Mouse (Mus musculus) midbrain, embryonic 15.5 days (tissue): ENCODE data around the gene Grm4. TPM values are rescaled to one million over a fixed set of nuclear protein-coding genes. Genes with fewer than 3 reads are reported as not detected.
A peak's percentile ranks its signal among the peaks of the same experiment; 100 is the strongest.

ENCODE experiments used
- ATAC-seq: fragments of 200-750 bp; cut with Nextera tagmentation; replicated peaks from 2 replicates; pipeline ENCODE4 v1.8.0; 2017; ENCODE audit warnings: moderate TSS enrichment
- H3K27ac ChIP-seq: fragments of 300-500 bp; sonication (generic); 2 replicates; pipeline ENCODE4 v1.5.1; 2015; ENCODE audit warnings: mild to moderate bottlenecking, inconsistent platforms
- H3K27me3 ChIP-seq: fragments of 300-500 bp; sonication (generic); replicated peaks from 2 replicates; pipeline ENCODE4 v1.6.1; 2015; ENCODE audit warnings: inconsistent platforms
- H3K36me3 ChIP-seq: fragments of 300-500 bp; sonication (generic); replicated peaks from 2 replicates; pipeline ENCODE4 v1.6.1; 2015; ENCODE audit warnings: inconsistent platforms
- H3K4me1 ChIP-seq: fragments of 300-500 bp; sonication (generic); 2 replicates; pipeline ENCODE4 v1.6.1; 2015; ENCODE audit warnings: inconsistent platforms
- H3K4me2 ChIP-seq: fragments of 300-500 bp; sonication (generic); 2 replicates; pipeline ENCODE4 v1.6.1; 2015; ENCODE audit warnings: inconsistent platforms, mild to moderate bottlenecking, moderate library complexity
- H3K4me3 ChIP-seq: fragments of 300-500 bp; sonication (generic); 2 replicates; pipeline ENCODE4 v1.5.1; 2015; ENCODE audit warnings: mild to moderate bottlenecking, inconsistent platforms
- H3K9ac ChIP-seq: fragments of 300-500 bp; sonication (generic); 2 replicates; pipeline ENCODE4 v1.6.1; 2015; ENCODE audit warnings: mild to moderate bottlenecking, inconsistent platforms
- H3K9me3 ChIP-seq: fragments of 300-500 bp; sonication (generic); 2 replicates; pipeline ENCODE4 v1.6.1; 2016; ENCODE audit warnings: inconsistent platforms
- WGBS: fragments of 180-500 bp; shearing (Covaris S2); methylation state at CpG from one replicate; pipeline ENCODE4 v1.1.7; 2015; ENCODE audit warnings: mixed read lengths; 5-methylcytosine and 5-hydroxymethylcytosine counted together
- polyA plus RNA-seq: library from polyadenylated mRNA; unstranded; fragments of >200 nt; fragmentation: Nextera tagmentation; extraction: Ambion mirVana; gene quantifications from 2 replicates; pipeline ENCODE4 v1.2.1, GENCODE M21; 2015

Grm4 gene
- polyA plus RNA-seq, 1 experiment from 2014 or later, result 10.9 TPM

- Histone ChIP-seq H3K9me3 (no peaks in the 10 kb centered on the region), H3K27ac (no peak overlapping the region), H3K27me3 (no peaks in the 10 kb centered on the region), H3K4me3 (no peak overlapping the region), H3K36me3 (no peaks in the 10 kb centered on the region), H3K4me2 (no peak overlapping the region), H3K4me1 (0 out of 2 replicates have a peak, but pooled peaks cover 6% of the 10 kb centered on the region), H3K9ac (no peak overlapping the region)
- 49% methylated on average over 8 of the region's 8 CpGs for WGBS
- ATAC-seq, result no peak; the same call in 1 of the 2 replicates
Observed at GRCm38 (mm10) chr17:27493969-27494368, 27.2 kb downstream of the Grm4 start.

DNA sequence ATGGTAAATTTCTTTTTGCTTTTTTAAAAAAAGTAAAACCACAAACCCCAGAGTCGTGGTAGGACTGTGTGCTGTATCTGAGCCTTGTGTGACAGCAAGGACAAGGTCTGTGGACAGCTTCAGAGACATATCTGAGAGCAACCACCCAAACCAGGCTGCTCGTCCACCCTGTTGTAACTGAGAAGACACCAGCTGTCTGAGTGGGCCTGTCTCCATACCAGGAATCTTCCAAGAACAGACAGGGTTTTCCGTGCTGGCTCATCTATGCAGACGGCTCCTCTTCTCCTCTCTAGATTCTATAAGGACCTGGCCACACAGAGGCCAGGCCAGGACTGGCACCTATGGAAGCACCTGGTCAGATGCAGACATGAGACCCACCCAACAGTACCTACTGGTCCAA lies 27.8 kb downstream of the Grm4 start:
- Histone ChIP-seq H3K4me2 (no peak overlapping the region), H3K4me3 (no peak overlapping the region), H3K9me3 (no peaks in the 10 kb centered on the region), H3K27me3 (no peaks in the 10 kb centered on the region), H3K27ac (no peak overlapping the region), H3K4me1 (peaks cover 10% of the 10 kb centered on the region), H3K36me3 (no peaks in the 10 kb centered on the region), H3K9ac (no peak overlapping the region)
- ATAC-seq, result no peak
- 84% methylated on average over 4 of the region's 4 CpGs for WGBS

GRCm38 (mm10) chr17:27488173-27488823 lies 32.9 kb downstream of the Grm4 start:
- H3K4me2 ChIP-seq, result no peak overlapping the region
- H3K4me3 ChIP-seq, result no peak overlapping the region
- ATAC-seq, result no peak
- H3K4me1 ChIP-seq, result peaks cover 11% of the 10 kb centered on the region
- 0 out of 2 replicates have a peak overlapping the region, but pooled peaks have one; percentile 10 for H3K27ac ChIP-seq
- no peaks in the 10 kb centered on the region for H3K9me3 ChIP-seq
- H3K27me3 ChIP-seq, result no peaks in the 10 kb centered on the region
- WGBS, result 48% methylated on average over 16 of the region's 16 CpGs
- H3K36me3 ChIP-seq, result no peaks in the 10 kb centered on the region
- no peak overlapping the region for H3K9ac ChIP-seq

GRCm38 (mm10) chr17:27485940-27486339 lies 35.3 kb downstream of the Grm4 start:
- peaks cover 13% of the 10 kb centered on the region for H3K4me1 ChIP-seq
- no peak overlapping the region for H3K4me2 ChIP-seq
- no peak overlapping the region for H3K9ac ChIP-seq
- H3K36me3 ChIP-seq, result no peaks in the 10 kb centered on the region
- no peak for ATAC-seq
- no peak overlapping the region for H3K27ac ChIP-seq
- no peaks in the 10 kb centered on the region for H3K27me3 ChIP-seq
- no peaks in the 10 kb centered on the region for H3K9me3 ChIP-seq
- WGBS, result 46% methylated on average over 8 of the region's 8 CpGs
- no peak overlapping the region for H3K4me3 ChIP-seq

GRCm38 (mm10) chr17:27483571-27483970 lies 37.6 kb downstream of the Grm4 start:
- no peak overlapping the region for H3K4me3 ChIP-seq
- ATAC-seq, result no peak
- H3K9me3 ChIP-seq, result no peaks in the 10 kb centered on the region
- H3K36me3 ChIP-seq, result no peaks in the 10 kb centered on the region
- no peaks in the 10 kb centered on the region for H3K27me3 ChIP-seq
- H3K4me1 ChIP-seq, result peaks cover 18% of the 10 kb centered on the region
- H3K9ac ChIP-seq, result no peak overlapping the region
- 74% methylated on average over 3 of the region's 3 CpGs for WGBS
- no peak overlapping the region for H3K27ac ChIP-seq
- H3K4me2 ChIP-seq, result no peak overlapping the region

GRCm38 (mm10) chr17:27480143-27481103 lies 40.8 kb downstream of the Grm4 start:
- no peak overlapping the region for H3K4me3 ChIP-seq
- peak overlapping the region; percentile 9; the same call in 1 of the 2 replicates for H3K9ac ChIP-seq
- 0 out of 2 replicates have a peak overlapping the region, but pooled peaks have one; percentile 2 for H3K4me2 ChIP-seq
- peak; percentile 65 for ATAC-seq
- peak overlapping the region; percentile 65 for H3K27ac ChIP-seq
- H3K4me1 ChIP-seq, result peaks cover 16% of the 10 kb centered on the region
- no peaks in the 10 kb centered on the region for H3K9me3 ChIP-seq
- WGBS, result 39% methylated on average over 29 of the region's 29 CpGs
- no peaks in the 10 kb centered on the region for H3K27me3 ChIP-seq
- H3K36me3 ChIP-seq, result no peaks in the 10 kb centered on the region

DNA sequence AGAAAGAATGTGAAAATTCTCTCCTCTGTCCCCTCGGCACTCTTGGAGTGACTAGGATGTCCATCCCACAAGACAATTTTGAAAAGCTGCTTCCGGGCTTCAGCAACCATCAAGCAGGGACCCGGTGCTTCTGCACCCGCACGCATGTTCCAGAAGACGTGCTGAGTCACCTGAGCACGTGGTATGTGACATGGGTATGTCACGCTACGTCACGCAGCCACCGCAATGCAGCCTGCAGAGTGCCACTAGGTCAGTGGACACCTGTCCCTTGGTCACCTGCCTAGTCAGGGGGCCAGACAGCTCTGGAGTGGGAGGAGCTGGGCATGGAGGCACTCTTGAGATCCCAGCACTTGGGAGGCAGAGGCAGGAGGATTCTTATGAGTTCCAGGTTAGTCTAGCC lies 45.6 kb downstream of the Grm4 start:
- H3K4me2 ChIP-seq, result no peak overlapping the region
- H3K4me3 ChIP-seq, result no peak overlapping the region
- no peaks in the 10 kb centered on the region for H3K27me3 ChIP-seq
- ATAC-seq, result no peak
- peaks cover 19% of the 10 kb centered on the region for H3K4me1 ChIP-seq
- H3K36me3 ChIP-seq, result no peaks in the 10 kb centered on the region
- H3K9ac ChIP-seq, result no peak overlapping the region
- H3K27ac ChIP-seq, result no peak overlapping the region
- 92% methylated on average over 11 of the region's 11 CpGs for WGBS
- no peaks in the 10 kb centered on the region for H3K9me3 ChIP-seq

GRCm38 (mm10) chr17:27466620-27467019 lies 54.6 kb downstream of the Grm4 start:
- no peaks in the 10 kb centered on the region for H3K9me3 ChIP-seq
- H3K4me2 ChIP-seq, result no peak overlapping the region
- no peaks in the 10 kb centered on the region for H3K27me3 ChIP-seq
- no peak overlapping the region for H3K9ac ChIP-seq
- peaks cover 16% of the 10 kb centered on the region for H3K4me1 ChIP-seq
- H3K4me3 ChIP-seq, result no peak overlapping the region
- 23% methylated on average over 6 of the region's 6 CpGs for WGBS
- ATAC-seq, result no peak
- no peaks in the 10 kb centered on the region for H3K36me3 ChIP-seq
- H3K27ac ChIP-seq, result peak overlapping the region; percentile 29

GRCm38 (mm10) chr17:27465924-27466323 lies 55.3 kb downstream of the Grm4 start:
- Histone ChIP-seq H3K4me3 (no peak overlapping the region), H3K36me3 (no peaks in the 10 kb centered on the region), H3K27me3 (no peaks in the 10 kb centered on the region), H3K4me1 (peaks cover 16% of the 10 kb centered on the region), H3K9me3 (no peaks in the 10 kb centered on the region), H3K4me2 (no peak overlapping the region), H3K9ac (no peak overlapping the region), H3K27ac (peak overlapping the region; percentile 29)
- peak; percentile 55; the same call in 1 of the 2 replicates for ATAC-seq
- WGBS, result 47% methylated on average over 8 of the region's 8 CpGs

DNA sequence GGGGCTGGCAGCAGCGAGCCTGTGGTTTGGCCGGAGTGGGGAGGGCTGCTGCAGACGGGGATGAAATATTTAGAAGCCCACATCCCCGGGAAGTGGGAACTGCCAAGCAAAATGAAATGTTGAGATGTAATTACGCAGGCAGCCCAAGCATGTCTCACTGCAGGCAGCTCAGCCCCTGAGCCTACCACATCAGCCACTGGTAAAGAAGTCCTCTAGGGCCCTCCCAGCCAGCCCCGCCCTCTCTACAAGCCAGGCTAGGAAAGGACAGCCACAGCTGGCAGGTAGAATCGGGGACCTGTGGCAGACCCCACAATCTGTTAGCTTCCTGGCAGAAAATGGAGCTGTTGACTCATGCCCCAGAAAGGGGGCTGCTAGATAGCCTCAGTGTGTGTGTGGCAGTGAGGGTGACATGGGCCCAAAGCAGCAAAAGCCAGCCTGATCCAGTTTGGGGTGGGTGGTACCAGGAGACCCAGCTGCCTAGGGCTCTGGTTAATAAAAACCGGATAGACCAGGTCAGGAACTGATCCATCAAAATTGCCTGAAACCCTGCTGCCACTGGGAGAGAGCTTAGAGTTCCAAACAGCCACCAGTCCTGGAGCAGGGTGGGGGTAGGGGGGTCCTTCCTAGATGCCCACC lies 56.8 kb downstream of the Grm4 start:
- peak overlapping the region; percentile 53 for H3K27ac ChIP-seq
- WGBS, result 41% methylated on average over 8 of the region's 8 CpGs
- ATAC-seq, result peak; percentile 53
- H3K9ac ChIP-seq, result no peak overlapping the region
- no peaks in the 10 kb centered on the region for H3K9me3 ChIP-seq
- H3K4me3 ChIP-seq, result no peak overlapping the region
- peaks cover 16% of the 10 kb centered on the region for H3K4me1 ChIP-seq
- H3K4me2 ChIP-seq, result no peak overlapping the region
- H3K27me3 ChIP-seq, result no peaks in the 10 kb centered on the region
- H3K36me3 ChIP-seq, result no peaks in the 10 kb centered on the region

DNA sequence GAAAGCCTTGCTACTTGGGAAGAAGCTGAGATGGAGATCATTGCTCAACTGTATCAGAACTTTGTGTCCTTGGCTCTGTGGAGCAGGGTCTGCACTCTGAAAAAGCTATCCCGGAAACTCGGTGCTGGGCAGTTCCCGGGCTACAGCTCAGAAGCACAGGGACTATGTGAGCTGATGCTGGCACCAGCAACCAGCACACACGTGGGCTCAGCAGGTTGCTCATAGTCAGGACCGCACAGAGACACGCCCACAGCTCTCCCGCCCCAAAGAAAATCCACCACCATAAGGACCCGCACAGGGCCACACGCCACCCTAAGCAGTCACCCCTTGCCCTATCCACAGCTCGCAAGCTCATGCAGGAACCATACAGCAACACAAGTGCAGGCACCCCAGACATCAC lies 61.2 kb downstream of the Grm4 start:
- WGBS, result 80% methylated on average over 10 of the region's 10 CpGs
- Histone ChIP-seq H3K27me3 (no peaks in the 10 kb centered on the region), H3K27ac (no peak overlapping the region), H3K9ac (no peak overlapping the region), H3K9me3 (no peaks in the 10 kb centered on the region), H3K4me1 (peaks cover 6% of the 10 kb centered on the region), H3K4me2 (no peak overlapping the region), H3K4me3 (no peak overlapping the region), H3K36me3 (no peaks in the 10 kb centered on the region)
- ATAC-seq, result no peak

GRCm38 (mm10) chr17:27459241-27459640 lies 62.0 kb downstream of the Grm4 start:
- Histone ChIP-seq H3K4me3 (no peak overlapping the region), H3K9me3 (no peaks in the 10 kb centered on the region), H3K36me3 (no peaks in the 10 kb centered on the region), H3K27ac (no peak overlapping the region), H3K9ac (no peak overlapping the region), H3K4me2 (no peak overlapping the region), H3K4me1 (peaks cover 3% of the 10 kb centered on the region), H3K27me3 (no peaks in the 10 kb centered on the region)
- WGBS, result 81% methylated on average over 3 of the region's 3 CpGs
- no peak for ATAC-seq
